Mouse (Mus musculus): ENCODE measurements around the gene Atxn7.

Atxn7 gene

DNA sequence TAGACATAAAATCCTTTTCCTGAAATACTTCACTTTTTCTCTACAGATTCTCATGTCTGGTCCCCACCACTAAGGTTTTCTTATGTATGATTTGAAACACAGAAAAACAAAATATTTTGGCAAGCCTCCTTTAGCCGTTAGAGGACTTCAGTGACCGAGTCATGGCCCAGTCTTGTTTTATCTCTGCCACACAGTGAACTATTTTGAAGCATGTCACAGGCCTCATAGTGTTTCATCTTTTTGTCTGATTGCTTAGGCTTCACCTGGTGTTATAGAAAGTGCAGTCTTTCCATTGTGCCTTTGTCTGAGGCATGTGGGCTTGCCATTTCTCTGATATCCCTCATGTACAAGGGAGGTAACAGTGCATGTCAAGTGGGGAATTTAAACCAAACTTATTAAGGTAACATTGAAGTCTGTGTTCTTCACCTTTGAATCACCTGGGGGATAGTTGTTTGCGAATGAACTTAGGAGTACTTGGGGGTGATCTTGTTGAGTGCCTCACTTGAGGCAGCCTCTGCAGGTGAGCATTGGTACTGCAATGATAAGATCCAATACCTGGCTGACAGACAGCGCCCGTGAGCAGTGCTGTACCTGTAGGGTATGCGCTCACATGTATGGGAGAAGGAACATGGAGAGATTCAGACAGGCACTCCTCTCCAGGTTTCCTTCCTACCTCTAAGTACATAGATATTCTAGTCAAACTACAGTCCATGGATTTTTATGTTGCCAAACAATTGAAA, 58.1 kb downstream of the Atxn7 start:
- no peak for TF ChIP-seq GATA4 (IDR thresholded peaks at IDR 0.05; ENCODE audit: insufficient replicate concordance, low read length)

GRCm38 (mm10) chr14:14021244-14021643, 60.0 kb downstream of the Atxn7 start:
- no peak for TF ChIP-seq GATA4 (IDR thresholded peaks at IDR 0.05; ENCODE audit: insufficient replicate concordance, low read length)

- no peak for TF ChIP-seq GATA4 (IDR thresholded peaks at IDR 0.05; ENCODE audit: insufficient replicate concordance, low read length)
These were observed 64.6 kb downstream of the Atxn7 start for GRCm38 (mm10) chr14:14025870-14026269.

- TF ChIP-seq GATA4 (IDR thresholded peaks at IDR 0.05; ENCODE audit: insufficient replicate concordance, low read length) = no peak
These were observed 69.4 kb downstream of the Atxn7 start for GRCm38 (mm10) chr14:14030621-14031020.

GRCm38 (mm10) chr14:14032842-14033241, 71.6 kb downstream of the Atxn7 start:
- no peak for TF ChIP-seq GATA4 (IDR thresholded peaks at IDR 0.05; ENCODE audit: insufficient replicate concordance, low read length)

DNA sequence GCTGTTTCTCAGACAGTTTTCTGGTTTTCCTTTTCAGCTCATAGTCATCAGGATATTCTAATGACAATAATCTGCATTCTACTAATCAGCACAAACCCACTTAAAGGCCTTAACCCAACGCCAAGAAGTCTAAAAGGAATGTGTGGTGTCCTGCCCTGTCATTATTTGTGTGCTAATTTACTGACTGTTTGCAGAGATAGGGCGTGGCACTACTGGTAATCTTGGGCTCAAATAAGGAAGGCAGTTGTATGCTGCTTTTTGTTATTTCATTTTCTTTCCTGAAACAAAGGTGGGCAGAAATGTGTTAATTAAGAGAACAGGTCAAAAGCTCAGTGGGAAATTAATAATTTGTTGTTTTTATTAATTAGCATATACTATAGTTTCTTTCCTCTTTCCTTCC, 75.1 kb downstream of the Atxn7 start:
- TF ChIP-seq GATA4 (IDR thresholded peaks at IDR 0.05; ENCODE audit: insufficient replicate concordance, low read length) = no peak

DNA sequence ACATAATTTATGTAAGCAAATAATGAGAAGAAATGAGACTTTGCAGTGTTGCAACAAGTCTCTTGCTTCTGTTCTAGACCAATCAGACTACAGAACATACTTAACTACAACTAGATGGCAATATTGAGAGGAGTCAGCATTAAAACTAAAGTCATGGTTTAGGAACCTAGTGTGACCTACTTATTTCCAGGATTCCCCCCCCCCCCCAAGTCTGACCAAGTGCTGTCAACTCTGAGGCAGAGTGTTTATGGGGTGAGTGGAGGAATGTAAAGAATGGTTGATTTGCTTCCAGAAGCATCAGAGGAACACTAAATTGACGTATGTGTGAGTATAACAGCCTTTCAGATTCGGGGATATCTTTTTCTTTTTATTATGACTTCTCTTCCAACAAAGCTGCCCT, 77.0 kb downstream of the Atxn7 start:
- TF ChIP-seq GATA4 (IDR thresholded peaks at IDR 0.05; ENCODE audit: insufficient replicate concordance, low read length) = no peak

DNA sequence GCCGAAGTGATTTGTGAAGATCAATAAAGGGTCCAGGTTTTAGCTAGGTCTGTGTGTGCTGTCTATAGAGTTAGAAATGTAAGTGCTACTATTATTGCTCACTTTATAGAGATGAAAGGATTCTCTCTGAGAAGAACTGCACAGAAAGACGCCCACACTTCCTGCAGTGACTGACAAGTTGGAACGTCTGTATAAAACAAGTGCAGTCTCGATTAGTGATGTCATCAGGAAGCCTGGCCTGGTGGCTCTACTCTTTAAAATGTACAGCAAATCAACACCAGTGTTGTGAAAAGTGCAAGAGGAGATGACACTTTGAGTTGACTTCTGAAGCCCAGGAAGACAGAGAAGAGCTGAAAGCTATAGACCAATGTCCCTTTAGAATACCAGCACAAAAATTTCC, 81.1 kb downstream of the Atxn7 start:
- no peak for TF ChIP-seq GATA4 (IDR thresholded peaks at IDR 0.05; ENCODE audit: insufficient replicate concordance, low read length)

- TF ChIP-seq GATA4 (IDR thresholded peaks at IDR 0.05; ENCODE audit: insufficient replicate concordance, low read length) = no peak
These were observed 93.1 kb downstream of the Atxn7 start for GRCm38 (mm10) chr14:14054386-14054785.

DNA sequence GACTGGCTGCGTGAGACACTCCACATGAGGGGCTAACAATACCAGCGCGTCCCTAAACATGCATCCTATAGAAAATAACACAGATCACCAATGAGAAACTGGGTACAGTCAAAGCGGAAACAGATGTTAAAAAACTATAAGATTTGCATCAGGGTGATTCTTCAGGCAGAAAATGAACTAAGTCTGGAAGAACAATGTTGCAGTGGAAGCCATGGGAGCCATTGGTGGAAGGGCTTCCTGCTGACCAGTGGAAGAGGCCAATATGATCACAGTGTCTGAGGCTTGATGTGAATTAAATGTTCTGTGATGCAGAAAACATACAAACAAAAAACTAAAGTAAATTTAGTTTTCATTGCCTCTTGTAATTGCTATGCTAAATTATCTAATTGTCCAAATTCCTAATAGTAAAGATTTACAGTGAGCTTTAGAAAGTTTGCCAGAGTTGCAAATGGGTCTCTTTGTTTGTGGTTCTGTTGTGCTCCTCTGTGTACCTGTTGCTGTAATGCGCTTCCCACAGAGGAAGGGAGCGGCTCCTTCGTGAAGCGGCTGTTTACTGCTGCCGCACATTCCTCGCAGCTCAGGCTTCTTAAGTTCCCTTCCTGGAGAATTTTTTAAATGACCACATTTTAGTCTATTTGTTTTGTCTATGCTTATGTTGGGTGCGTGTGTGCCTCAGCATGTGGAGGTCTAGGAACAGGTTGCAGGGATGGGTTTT, 101.4 kb downstream of the Atxn7 start:
- no peak for TF ChIP-seq GATA4 (IDR thresholded peaks at IDR 0.05; ENCODE audit: insufficient replicate concordance, low read length)

DNA sequence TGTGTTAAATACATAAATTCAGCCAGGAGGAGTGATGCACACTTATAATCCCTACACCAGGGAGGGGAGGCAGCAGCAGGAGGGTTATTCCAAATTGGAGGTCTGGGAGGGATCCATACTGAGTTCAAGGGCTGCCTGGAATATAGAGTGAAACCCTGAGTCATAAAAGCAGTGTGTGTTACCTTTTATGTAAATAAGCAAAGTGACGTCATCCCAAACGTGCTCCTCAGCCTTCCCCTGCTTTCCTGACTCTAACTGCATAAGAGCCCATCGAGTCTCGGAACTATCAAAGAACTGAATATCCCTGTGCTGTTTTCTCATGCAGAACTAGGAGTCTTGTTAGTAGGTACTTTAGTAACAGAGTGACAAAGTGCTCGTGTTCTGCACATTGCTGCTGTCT, 102.1 kb downstream of the Atxn7 start:
- TF ChIP-seq GATA4 (IDR thresholded peaks at IDR 0.05; ENCODE audit: insufficient replicate concordance, low read length) = no peak

DNA sequence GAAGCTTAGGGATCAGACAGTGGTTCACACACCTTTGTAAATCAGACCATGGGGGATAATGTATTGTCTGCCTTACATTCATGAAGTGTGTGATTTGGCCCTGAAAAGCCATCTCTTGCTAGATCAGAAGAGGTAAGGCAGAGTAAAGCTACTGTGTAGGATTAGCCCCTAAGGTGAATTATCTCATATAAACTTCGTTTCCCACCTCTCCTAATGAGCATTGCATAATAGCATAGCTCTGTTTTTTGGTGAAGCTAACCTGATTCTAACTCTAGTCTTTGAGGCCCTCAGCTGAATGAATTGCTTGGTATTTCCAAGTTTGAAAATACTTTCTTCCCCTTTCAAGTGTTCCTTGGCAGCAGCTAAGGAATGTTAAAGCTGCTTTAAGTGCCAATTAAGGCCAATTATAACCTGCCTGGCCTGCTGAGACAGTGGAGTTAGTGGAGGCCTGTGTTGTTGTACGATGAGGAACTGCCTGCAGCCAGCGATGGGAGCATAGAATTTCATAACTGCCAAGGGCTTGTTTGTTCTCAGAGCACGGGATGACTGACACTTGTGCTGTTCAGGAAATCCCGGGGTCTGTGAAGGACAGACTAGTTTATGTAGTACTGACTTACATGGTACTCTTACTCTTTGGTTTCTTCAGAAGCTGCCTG, 103.4 kb downstream of the Atxn7 start:
- TF ChIP-seq GATA4 (IDR thresholded peaks at IDR 0.05; ENCODE audit: insufficient replicate concordance, low read length) = no peak

DNA sequence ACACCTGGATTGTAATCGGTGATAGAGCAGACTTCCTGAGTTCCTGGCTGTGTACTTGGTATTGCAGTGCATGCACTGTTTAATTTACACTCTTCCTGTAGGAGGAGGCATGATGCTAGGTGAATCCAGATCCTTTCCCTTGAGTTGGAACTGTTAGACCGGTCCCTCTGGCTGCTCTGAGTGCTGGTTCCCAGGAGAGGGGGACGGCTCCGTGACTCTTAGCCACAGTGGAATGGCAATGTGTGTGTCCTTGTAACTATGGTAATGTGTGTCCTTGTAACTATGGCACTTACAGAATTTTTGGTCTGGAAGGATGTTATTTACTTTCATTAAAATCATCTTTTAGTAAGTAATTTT, 103.9 kb downstream of the Atxn7 start:
- no peak for TF ChIP-seq GATA4 (IDR thresholded peaks at IDR 0.05; ENCODE audit: insufficient replicate concordance, low read length)

GRCm38 (mm10) chr14:14066241-14066640, 105.0 kb downstream of the Atxn7 start:
- no peak for TF ChIP-seq GATA4 (IDR thresholded peaks at IDR 0.05; ENCODE audit: insufficient replicate concordance, low read length)

DNA sequence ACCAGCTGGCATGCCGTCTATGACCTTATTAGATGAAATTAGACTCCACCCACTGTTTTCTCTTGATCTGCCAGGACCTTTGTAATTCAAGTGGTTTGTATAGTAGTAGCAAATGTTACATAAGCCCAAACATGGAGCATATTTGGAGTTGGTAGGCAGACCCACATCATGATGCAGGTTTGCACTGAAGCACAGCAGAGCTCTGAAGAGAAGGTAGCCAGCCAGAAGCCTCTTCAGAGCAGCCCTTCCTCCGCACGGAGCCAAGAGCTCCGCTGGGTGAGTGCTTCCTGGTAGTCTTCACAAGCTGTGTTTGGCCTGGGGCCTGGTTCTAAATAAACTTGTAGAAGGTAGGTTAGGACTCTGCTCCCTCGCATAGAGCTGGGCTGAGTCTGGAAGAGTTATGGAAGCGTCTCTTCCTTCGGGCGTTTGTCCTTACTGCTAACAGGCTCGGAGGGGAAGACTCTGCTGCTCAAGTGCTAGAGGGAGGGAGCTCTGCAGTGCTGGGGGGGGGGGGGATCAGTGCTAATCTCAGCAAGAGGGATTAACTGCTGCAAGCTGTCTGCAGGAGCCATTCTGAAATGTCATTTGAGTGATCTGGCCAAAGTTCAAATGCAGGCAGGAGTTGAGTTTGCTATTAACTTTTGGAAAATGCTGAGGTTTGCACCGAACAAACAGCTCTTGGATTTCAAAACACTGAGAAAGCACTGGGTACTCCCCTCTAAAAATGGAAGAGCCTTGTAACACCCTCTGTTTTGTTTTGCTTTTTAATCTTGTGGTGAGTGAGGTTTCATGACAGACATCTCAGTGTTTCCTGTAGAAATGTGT, 106.6 kb downstream of the Atxn7 start:
- no peak for TF ChIP-seq GATA4 (IDR thresholded peaks at IDR 0.05; ENCODE audit: insufficient replicate concordance, low read length)
